Mouse (Mus musculus): ENCODE data around the gene Acvr1. TPM values are rescaled to one million over a fixed set of nuclear protein-coding genes. Genes with fewer than 3 reads are reported as not detected.

Gene Acvr1
- polyA plus RNA-seq, 1 experiment, result 1.6 TPM

GRCm38 (mm10) chr2:58565267-58565666 is 1.7 kb downstream of the Acvr1 start:
- no peaks in the 10 kb centered on the region; the same call in 1 of the 2 replicates for H3K27me3 ChIP-seq (ENCODE audit: control insufficient read depth, insufficient read depth, low read length)
- TF ChIP-seq POLR2A (IDR thresholded peaks at IDR 0.05; ENCODE audit: control insufficient read depth, extremely low read depth, insufficient read depth, low read length, poor library complexity) (no peak), CTCF (IDR thresholded peaks at IDR 0.05; ENCODE audit: borderline replicate concordance, control insufficient read depth, extremely low read depth, insufficient read depth, low read length, poor library complexity) (no peak)
- H3K4me3 ChIP-seq (ENCODE audit: control insufficient read depth, insufficient read depth, low read length), result no peak overlapping the region
- DNase-seq, result no peak
- H3K27ac ChIP-seq (ENCODE audit: control insufficient read depth, insufficient read depth, low read length), result no peak overlapping the region
- H3K36me3 ChIP-seq (ENCODE audit: control insufficient read depth, insufficient read depth, low read length), result no peaks in the 10 kb centered on the region
- 89% methylated on average over 6 of the region's 6 CpGs for WGBS
- H3K4me1 ChIP-seq (replicated peaks; ENCODE audit: control insufficient read depth, insufficient read depth, low read length), result peaks cover 5% of the 10 kb centered on the region; the same call in 1 of the 2 replicates

DNA sequence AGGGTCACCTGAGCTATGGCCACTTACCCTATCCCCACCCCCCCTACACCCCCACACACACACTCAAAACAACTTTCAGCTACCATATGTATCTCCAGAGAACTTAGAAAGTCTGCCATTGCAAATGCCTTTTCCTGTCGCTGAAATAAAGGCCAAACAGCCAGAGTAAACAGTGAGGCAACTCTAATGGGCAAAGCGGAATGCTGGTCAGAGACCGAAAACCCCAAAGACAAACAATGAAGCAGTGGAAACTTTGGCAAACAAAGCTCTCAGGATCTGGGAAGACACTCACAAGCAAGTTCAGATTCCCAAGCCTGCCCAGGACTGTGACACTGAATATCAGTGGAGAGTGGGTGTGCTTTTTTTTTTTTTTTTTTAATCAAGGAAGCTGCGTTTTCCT is 4.8 kb downstream of the Acvr1 start:
- no peaks in the 10 kb centered on the region; the same call in 1 of the 2 replicates for H3K27me3 ChIP-seq (ENCODE audit: control insufficient read depth, insufficient read depth, low read length)
- no peaks in the 10 kb centered on the region for H3K36me3 ChIP-seq (ENCODE audit: control insufficient read depth, insufficient read depth, low read length)
- 84% methylated on average over 4 of the region's 4 CpGs for WGBS
- no peak overlapping the region for H3K4me3 ChIP-seq (ENCODE audit: control insufficient read depth, insufficient read depth, low read length)
- no peak for TF ChIP-seq POLR2A (IDR thresholded peaks at IDR 0.05; ENCODE audit: control insufficient read depth, extremely low read depth, insufficient read depth, low read length, poor library complexity)
- no peak for TF ChIP-seq CTCF (IDR thresholded peaks at IDR 0.05; ENCODE audit: borderline replicate concordance, control insufficient read depth, extremely low read depth, insufficient read depth, low read length, poor library complexity)
- no peak for DNase-seq
- no peak overlapping the region for H3K27ac ChIP-seq (ENCODE audit: control insufficient read depth, insufficient read depth, low read length)
- H3K4me1 ChIP-seq (replicated peaks; ENCODE audit: control insufficient read depth, insufficient read depth, low read length), result 0 out of 2 replicates have a peak, but pooled peaks cover 5% of the 10 kb centered on the region

- H3K4me1 ChIP-seq (replicated peaks; ENCODE audit: control insufficient read depth, insufficient read depth, low read length), result no peaks in the 10 kb centered on the region
- DNase-seq, result no peak
- H3K36me3 ChIP-seq (ENCODE audit: control insufficient read depth, insufficient read depth, low read length), result no peaks in the 10 kb centered on the region
- no peak overlapping the region for H3K27ac ChIP-seq (ENCODE audit: control insufficient read depth, insufficient read depth, low read length)
- no peaks in the 10 kb centered on the region for H3K27me3 ChIP-seq (ENCODE audit: control insufficient read depth, insufficient read depth, low read length)
- TF ChIP-seq POLR2A (IDR thresholded peaks at IDR 0.05; ENCODE audit: control insufficient read depth, extremely low read depth, insufficient read depth, low read length, poor library complexity) (no peak), CTCF (IDR thresholded peaks at IDR 0.05; ENCODE audit: borderline replicate concordance, control insufficient read depth, extremely low read depth, insufficient read depth, low read length, poor library complexity) (no peak)
- 95% methylated on average over 9 of the region's 9 CpGs for WGBS
- H3K4me3 ChIP-seq (ENCODE audit: control insufficient read depth, insufficient read depth, low read length), result no peak overlapping the region
Observed at GRCm38 (mm10) chr2:58557045-58557845, 9.7 kb downstream of the Acvr1 start.

- DNase-seq, result no peak
- no peaks in the 10 kb centered on the region for H3K27me3 ChIP-seq (ENCODE audit: control insufficient read depth, insufficient read depth, low read length)
- H3K36me3 ChIP-seq (ENCODE audit: control insufficient read depth, insufficient read depth, low read length), result no peaks in the 10 kb centered on the region
- H3K27ac ChIP-seq (ENCODE audit: control insufficient read depth, insufficient read depth, low read length), result no peak overlapping the region
- H3K4me3 ChIP-seq (ENCODE audit: control insufficient read depth, insufficient read depth, low read length), result no peak overlapping the region
- TF ChIP-seq POLR2A (IDR thresholded peaks at IDR 0.05; ENCODE audit: control insufficient read depth, extremely low read depth, insufficient read depth, low read length, poor library complexity) (no peak), CTCF (IDR thresholded peaks at IDR 0.05; ENCODE audit: borderline replicate concordance, control insufficient read depth, extremely low read depth, insufficient read depth, low read length, poor library complexity) (no peak)
- WGBS, result 94% methylated on average over 3 of the region's 3 CpGs
- no peaks in the 10 kb centered on the region for H3K4me1 ChIP-seq (replicated peaks; ENCODE audit: control insufficient read depth, insufficient read depth, low read length)
Observed at GRCm38 (mm10) chr2:58552296-58552695, 14.7 kb downstream of the Acvr1 start.

GRCm38 (mm10) chr2:58551866-58552265 is 15.1 kb downstream of the Acvr1 start:
- WGBS, result 89% methylated on average over 6 of the region's 6 CpGs
- no peaks in the 10 kb centered on the region for H3K27me3 ChIP-seq (ENCODE audit: control insufficient read depth, insufficient read depth, low read length)
- TF ChIP-seq CTCF (IDR thresholded peaks at IDR 0.05; ENCODE audit: borderline replicate concordance, control insufficient read depth, extremely low read depth, insufficient read depth, low read length, poor library complexity) (no peak), POLR2A (IDR thresholded peaks at IDR 0.05; ENCODE audit: control insufficient read depth, extremely low read depth, insufficient read depth, low read length, poor library complexity) (no peak)
- no peak overlapping the region for H3K27ac ChIP-seq (ENCODE audit: control insufficient read depth, insufficient read depth, low read length)
- DNase-seq, result no peak
- no peaks in the 10 kb centered on the region for H3K36me3 ChIP-seq (ENCODE audit: control insufficient read depth, insufficient read depth, low read length)
- no peak overlapping the region for H3K4me3 ChIP-seq (ENCODE audit: control insufficient read depth, insufficient read depth, low read length)
- no peaks in the 10 kb centered on the region for H3K4me1 ChIP-seq (replicated peaks; ENCODE audit: control insufficient read depth, insufficient read depth, low read length)

DNA sequence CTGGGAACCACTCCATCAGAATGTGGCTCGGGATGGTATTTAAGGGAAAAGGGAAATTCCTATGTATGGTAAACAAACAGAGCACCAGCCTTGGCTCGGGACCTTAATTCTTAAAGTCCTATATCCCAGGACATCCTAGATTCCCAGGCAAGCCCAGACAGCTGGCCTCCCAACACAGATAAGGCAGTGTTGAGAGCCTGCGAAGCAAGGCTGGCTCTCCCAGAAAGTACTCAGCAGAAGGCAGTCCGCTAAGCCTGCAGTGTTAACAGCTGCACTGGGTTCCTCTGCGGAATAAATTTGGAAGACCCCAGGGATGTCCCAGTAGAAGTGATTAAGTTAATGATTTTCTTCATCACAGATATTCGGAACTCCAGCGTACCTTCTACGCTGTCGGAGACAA is 16.5 kb downstream of the Acvr1 start:
- no peak for DNase-seq
- TF ChIP-seq POLR2A (IDR thresholded peaks at IDR 0.05; ENCODE audit: control insufficient read depth, extremely low read depth, insufficient read depth, low read length, poor library complexity) (no peak), CTCF (IDR thresholded peaks at IDR 0.05; ENCODE audit: borderline replicate concordance, control insufficient read depth, extremely low read depth, insufficient read depth, low read length, poor library complexity) (no peak)
- WGBS, result 95% methylated on average over 9 of the region's 9 CpGs

More for the DNA sequence above, 16.5 kb downstream of the Acvr1 start:
- Histone ChIP-seq H3K4me3 (ENCODE audit: control insufficient read depth, insufficient read depth, low read length) (no peak overlapping the region), H3K36me3 (ENCODE audit: control insufficient read depth, insufficient read depth, low read length) (no peaks in the 10 kb centered on the region), H3K4me1 (replicated peaks; ENCODE audit: control insufficient read depth, insufficient read depth, low read length) (no peaks in the 10 kb centered on the region), H3K27me3 (ENCODE audit: control insufficient read depth, insufficient read depth, low read length) (no peaks in the 10 kb centered on the region), H3K27ac (ENCODE audit: control insufficient read depth, insufficient read depth, low read length) (no peak overlapping the region)
